Mouse (Mus musculus): Measurements from ENCODE around the gene Elk4.

DNA sequence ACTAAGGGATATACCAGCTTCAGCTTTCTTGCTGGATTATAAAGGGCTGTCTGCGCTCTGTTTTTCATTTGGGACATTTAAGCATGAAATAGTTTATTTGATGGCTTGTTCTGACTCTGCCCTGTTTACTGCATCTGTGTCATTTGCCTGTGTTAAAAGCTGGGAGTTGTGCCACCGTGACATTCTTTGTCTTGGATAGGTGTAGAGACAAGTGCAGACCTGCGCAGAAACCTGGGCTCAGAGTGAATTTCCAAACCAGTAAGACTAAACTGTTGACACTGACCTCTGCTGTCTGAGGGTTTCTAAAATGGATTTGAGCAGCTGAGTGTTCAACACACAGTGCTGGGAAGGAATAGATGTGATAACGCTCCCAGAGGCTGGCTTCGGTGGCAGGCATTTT is 20.6 kb downstream of the Elk4 start:
- TF ChIP-seq CTCF (IDR thresholded peaks at IDR 0.05; ENCODE audit: low read depth, low read length) (no peak), POLR2A (IDR thresholded peaks at IDR 0.05; ENCODE audit: insufficient read depth, low read length) (no peak), EP300 (IDR thresholded peaks at IDR 0.05; ENCODE audit: insufficient read depth, low read depth, low read length) (no peak)

Measured in ES-Bruce4 (cell line).